Mouse (Mus musculus) liver, embryonic 16.5 days (tissue): ENCODE measurements around the gene Fibin. TPM values are rescaled to one million over a fixed set of nuclear protein-coding genes. Genes with fewer than 3 reads are reported as not detected.

Source experiments
- ATAC-seq: fragments of 200-750 bp; cut with Nextera tagmentation; 2 replicates; pipeline ENCODE4 v1.8.0; 2017; ENCODE audit warnings: low read depth, mild to moderate bottlenecking, moderate number of reproducible peaks, moderate library complexity
- H3K27ac ChIP-seq: fragments of 300-500 bp; sonication (generic); 2 replicates; pipeline ENCODE4 v1.5.1; 2014; ENCODE audit warnings: mild to moderate bottlenecking, low read length
- H3K27me3 ChIP-seq: fragments of 300-500 bp; sonication (generic); 2 replicates; pipeline ENCODE4 v1.6.1; 2014; ENCODE audit warnings: low read depth, low read length, mixed read lengths; ENCODE audit not compliant: control insufficient read depth, insufficient read depth
- H3K36me3 ChIP-seq: fragments of 300-500 bp; sonication (generic); 2 replicates; pipeline ENCODE4 v1.6.1; 2014; ENCODE audit warnings: mild to moderate bottlenecking; ENCODE audit not compliant: control insufficient read depth, insufficient read depth
- H3K4me1 ChIP-seq: fragments of 300-500 bp; sonication (generic); 2 replicates; pipeline ENCODE4 v1.6.1; 2014; ENCODE audit warnings: low read depth, low read length, mixed read lengths; ENCODE audit not compliant: control insufficient read depth
- H3K4me2 ChIP-seq: fragments of 300-500 bp; sonication (generic); 2 replicates; pipeline ENCODE4 v1.6.1; 2014; ENCODE audit warnings: low read depth, low read length, mixed read lengths
- H3K4me3 ChIP-seq: fragments of 300-500 bp; sonication (generic); 2 replicates; pipeline ENCODE4 v1.5.1; 2014; ENCODE audit warnings: low read depth, mild to moderate bottlenecking, low read length
- H3K9ac ChIP-seq: fragments of 300-500 bp; sonication (generic); 2 replicates; pipeline ENCODE4 v1.6.1; 2014; ENCODE audit warnings: low read depth, low read length
- H3K9me3 ChIP-seq: fragments of 300-500 bp; sonication (generic); replicated peaks from 2 replicates; pipeline ENCODE4 v1.6.1; 2016; ENCODE audit warnings: low read length; ENCODE audit not compliant: control insufficient read depth
- WGBS: fragments of 180-500 bp; shearing (Covaris S2); extraction: QIAGEN DNeasy Blood & Tissue Kit; methylation state at CpG from one replicate; pipeline ENCODE4 v1.1.7; 2014; ENCODE audit not compliant: insufficient replicate concordance; 5-methylcytosine and 5-hydroxymethylcytosine counted together
- polyA plus RNA-seq: library from polyadenylated mRNA; unstranded; fragments of >200 nt; fragmentation: Nextera tagmentation; extraction: Ambion mirVana; gene quantifications from 2 replicates; pipeline ENCODE4 v1.2.1, GENCODE M21; 2015

The Fibin gene
- polyA plus RNA-seq = 0.95 and 1.4 TPM in 2 replicates

GRCm38 (mm10) chr2:110362432-110363283, at the start of gene Fibin:
TSS of gene Fibin (minus strand) at chr2:110363183.
- Histone ChIP-seq H3K27ac (no peak within 1 kb of the TSS), H3K27me3 (peaks cover 4% of the 10 kb centered on the region), H3K4me3 (peak within 1 kb of the TSS; percentile 40), H3K4me1 (no peaks in the 10 kb centered on the region), H3K9me3 (no peaks in the 10 kb centered on the region), H3K36me3 (no peaks in the 10 kb centered on the region), H3K9ac (no peak within 1 kb of the TSS), H3K4me2 (peak within 1 kb of the TSS; percentile 56)
- 4% methylated on average over 33 of the region's 33 CpGs for WGBS
- ATAC-seq = peak; percentile 53; the same call in 1 of the 2 replicates

GRCm38 (mm10) chr2:110411428-110411827, 48.4 kb upstream of the Fibin start:
- WGBS = 71% methylated on average over 3 of the region's 3 CpGs

GRCm38 (mm10) chr2:110408757-110409156, 45.8 kb upstream of the Fibin start:
- no peaks in the 10 kb centered on the region for H3K36me3 ChIP-seq
- ATAC-seq = no peak
- H3K9ac ChIP-seq = no peak overlapping the region
- no peak overlapping the region for H3K27ac ChIP-seq
- H3K4me3 ChIP-seq = no peak overlapping the region
- no peak overlapping the region for H3K4me2 ChIP-seq
- no peaks in the 10 kb centered on the region for H3K9me3 ChIP-seq
- H3K27me3 ChIP-seq = no peaks in the 10 kb centered on the region
- H3K4me1 ChIP-seq = no peaks in the 10 kb centered on the region

More at GRCm38 (mm10) chr2:110411428-110411827, 48.4 kb upstream of the Fibin start:
- Histone ChIP-seq H3K36me3 (no peaks in the 10 kb centered on the region), H3K4me3 (no peak overlapping the region), H3K4me2 (no peak overlapping the region), H3K9ac (no peak overlapping the region), H3K9me3 (no peaks in the 10 kb centered on the region), H3K27ac (no peak overlapping the region), H3K4me1 (no peaks in the 10 kb centered on the region), H3K27me3 (no peaks in the 10 kb centered on the region)
- ATAC-seq = no peak

GRCm38 (mm10) chr2:110392714-110393336, 29.8 kb upstream of the Fibin start:
- H3K4me2 ChIP-seq = no peak overlapping the region
- no peaks in the 10 kb centered on the region for H3K36me3 ChIP-seq
- H3K27me3 ChIP-seq = no peaks in the 10 kb centered on the region
- H3K9ac ChIP-seq = no peak overlapping the region
- ATAC-seq = no peak
- no peaks in the 10 kb centered on the region for H3K4me1 ChIP-seq
- 49% methylated on average over 4 of the region's 4 CpGs for WGBS
- no peak overlapping the region for H3K27ac ChIP-seq
- H3K4me3 ChIP-seq = no peak overlapping the region
- H3K9me3 ChIP-seq = no peaks in the 10 kb centered on the region

- ATAC-seq = no peak
- 48% methylated on average over 5 of the region's 5 CpGs for WGBS
Measured at GRCm38 (mm10) chr2:110390736-110391409, 27.9 kb upstream of the Fibin start.

GRCm38 (mm10) chr2:110379811-110380210, 16.8 kb upstream of the Fibin start:
- H3K36me3 ChIP-seq = no peaks in the 10 kb centered on the region
- H3K9me3 ChIP-seq = no peaks in the 10 kb centered on the region
- H3K27ac ChIP-seq = no peak overlapping the region
- no peak overlapping the region for H3K9ac ChIP-seq
- WGBS = 53% methylated on average over 2 of the region's 2 CpGs
- no peak for ATAC-seq
- H3K4me3 ChIP-seq = no peak overlapping the region
- no peaks in the 10 kb centered on the region for H3K4me1 ChIP-seq
- no peaks in the 10 kb centered on the region for H3K27me3 ChIP-seq
- H3K4me2 ChIP-seq = no peak overlapping the region

More at GRCm38 (mm10) chr2:110390736-110391409, 27.9 kb upstream of the Fibin start:
- Histone ChIP-seq H3K9me3 (no peaks in the 10 kb centered on the region), H3K4me3 (no peak overlapping the region), H3K4me1 (no peaks in the 10 kb centered on the region), H3K27ac (no peak overlapping the region), H3K36me3 (no peaks in the 10 kb centered on the region), H3K4me2 (no peak overlapping the region), H3K9ac (no peak overlapping the region), H3K27me3 (no peaks in the 10 kb centered on the region)

GRCm38 (mm10) chr2:110376660-110377059, 13.7 kb upstream of the Fibin start:
- no peaks in the 10 kb centered on the region for H3K9me3 ChIP-seq
- H3K9ac ChIP-seq = no peak overlapping the region
- H3K36me3 ChIP-seq = no peaks in the 10 kb centered on the region
- H3K27me3 ChIP-seq = no peaks in the 10 kb centered on the region
- no peak overlapping the region for H3K27ac ChIP-seq
- no peak for ATAC-seq
- H3K4me3 ChIP-seq = no peak overlapping the region
- H3K4me1 ChIP-seq = no peaks in the 10 kb centered on the region
- H3K4me2 ChIP-seq = no peak overlapping the region
- WGBS = 56% methylated on average over 1 of the region's 1 CpGs

GRCm38 (mm10) chr2:110375475-110375874, 12.5 kb upstream of the Fibin start:
- Histone ChIP-seq H3K4me1 (no peaks in the 10 kb centered on the region), H3K27ac (no peak overlapping the region), H3K4me3 (no peak overlapping the region), H3K9me3 (no peaks in the 10 kb centered on the region), H3K9ac (no peak overlapping the region), H3K4me2 (no peak overlapping the region), H3K27me3 (no peaks in the 10 kb centered on the region), H3K36me3 (no peaks in the 10 kb centered on the region)
- ATAC-seq = no peak
- WGBS = 51% methylated on average over 1 of the region's 1 CpGs

- Histone ChIP-seq H3K36me3 (no peaks in the 10 kb centered on the region), H3K27me3 (no peaks in the 10 kb centered on the region), H3K4me3 (no peak overlapping the region), H3K4me2 (no peak overlapping the region), H3K27ac (no peak overlapping the region), H3K9me3 (no peaks in the 10 kb centered on the region), H3K9ac (no peak overlapping the region), H3K4me1 (no peaks in the 10 kb centered on the region)
- no peak for ATAC-seq
- 51% methylated on average over 2 of the region's 2 CpGs for WGBS
Measured at GRCm38 (mm10) chr2:110373186-110373585, 10.2 kb upstream of the Fibin start.
